Mouse (Mus musculus): ENCODE results near the gene Tgif1.
A peak's percentile ranks its signal among the peaks of the same experiment; 100 is the strongest.

The Tgif1 gene

DNA sequence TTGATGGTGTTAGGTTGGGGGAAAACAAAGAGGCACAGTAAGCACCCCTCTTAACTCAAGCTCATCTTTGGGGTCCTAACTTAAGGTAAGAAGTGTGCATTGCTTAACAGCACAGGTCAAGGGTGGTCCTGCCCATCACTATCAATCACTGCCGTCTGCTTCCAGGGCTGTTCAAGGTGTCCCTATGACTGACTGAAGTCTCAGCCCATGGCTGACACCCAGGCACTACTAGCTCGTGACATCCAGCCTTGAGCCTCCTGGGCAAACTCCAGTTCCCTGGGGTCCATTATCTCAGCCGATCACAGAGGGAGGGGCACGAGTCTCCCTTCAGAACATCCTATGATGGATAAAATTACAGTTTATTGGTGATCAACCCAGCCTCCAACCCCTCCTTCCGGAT lies 12.7 kb upstream of the Tgif1 start:
- no peak for DNase-seq

DNA sequence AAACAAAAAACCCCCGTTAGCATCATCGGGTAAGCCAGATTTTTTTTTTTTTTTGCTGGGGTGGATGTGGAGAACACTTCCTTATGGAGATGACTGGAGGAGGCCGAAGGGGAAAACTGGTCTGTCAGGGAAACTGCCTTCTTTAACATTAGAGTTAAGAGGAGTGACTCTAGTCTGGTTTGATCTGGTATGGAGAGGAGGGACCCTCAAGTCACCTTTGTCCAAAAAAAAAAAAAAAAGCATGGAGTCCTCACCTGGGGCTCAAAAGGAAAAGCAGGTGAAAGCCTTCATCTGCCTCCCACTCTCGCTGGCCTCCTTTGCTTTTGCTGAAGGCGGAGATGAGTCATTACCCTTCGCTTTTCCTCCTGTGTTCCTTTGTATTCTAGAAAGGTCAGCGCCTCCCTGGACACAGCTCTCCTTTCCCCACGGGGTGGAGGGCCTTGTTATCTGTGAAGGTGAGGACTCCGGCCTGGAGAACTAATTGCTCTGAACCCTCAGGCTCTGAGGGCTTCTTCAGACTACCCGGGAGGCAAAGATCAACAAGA lies 11.8 kb upstream of the Tgif1 start:
- no peak for DNase-seq

GRCm38 (mm10) chr17:70864645-70865044 lies 11.3 kb upstream of the Tgif1 start:
- no peak for DNase-seq

GRCm38 (mm10) chr17:70864117-70864516 lies 10.8 kb upstream of the Tgif1 start:
- no peak for DNase-seq

GRCm38 (mm10) chr17:70858814-70859213 lies 5.5 kb upstream of the Tgif1 start:
- DNase-seq = no peak

DNA sequence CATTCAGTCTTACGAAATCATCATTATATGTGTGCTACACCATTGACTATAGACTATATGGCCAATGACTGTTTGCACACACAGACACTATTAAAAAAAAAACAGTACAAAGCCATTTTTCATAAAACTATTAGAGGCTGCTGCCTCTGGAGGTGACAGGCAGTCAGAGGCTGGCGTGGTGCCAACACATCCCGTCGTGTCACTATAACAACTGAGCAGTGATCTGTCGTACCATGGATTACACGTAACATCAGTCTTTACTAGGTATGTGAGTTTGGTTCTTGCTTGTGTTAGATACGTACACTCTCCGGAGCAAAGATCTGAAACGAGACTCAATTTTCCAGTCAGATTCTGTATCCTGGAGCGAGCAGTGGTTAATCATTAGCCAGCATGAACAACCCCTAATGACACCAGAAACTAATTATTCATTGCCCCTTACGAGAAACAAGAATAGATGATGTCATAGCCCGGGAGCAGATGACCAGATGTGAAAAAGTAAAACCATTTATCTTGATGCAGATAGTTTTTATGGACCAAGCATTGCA lies 3.6 kb upstream of the Tgif1 start:
- DNase-seq = no peak

DNA sequence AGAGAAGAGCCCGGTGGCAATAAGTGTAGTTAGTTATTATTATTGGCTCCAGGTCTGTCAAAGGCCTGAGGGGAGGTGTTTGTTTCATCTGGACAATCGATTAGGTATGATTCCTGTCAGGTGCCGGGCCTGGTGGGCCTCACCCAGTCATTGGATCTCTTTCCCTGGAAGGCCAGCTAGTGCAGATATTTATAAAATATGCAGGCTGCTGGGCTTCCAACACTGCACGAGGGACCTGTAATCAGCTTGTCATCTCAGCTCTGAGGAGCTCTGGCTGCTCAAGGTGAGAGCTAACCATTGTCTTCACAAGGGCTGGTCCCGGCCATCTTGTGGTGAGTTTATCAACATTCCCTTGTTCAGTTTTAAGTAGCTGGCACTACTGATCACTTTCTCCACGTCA lies 675 bp upstream of the Tgif1 start:
- DNase-seq = no peak

DNA sequence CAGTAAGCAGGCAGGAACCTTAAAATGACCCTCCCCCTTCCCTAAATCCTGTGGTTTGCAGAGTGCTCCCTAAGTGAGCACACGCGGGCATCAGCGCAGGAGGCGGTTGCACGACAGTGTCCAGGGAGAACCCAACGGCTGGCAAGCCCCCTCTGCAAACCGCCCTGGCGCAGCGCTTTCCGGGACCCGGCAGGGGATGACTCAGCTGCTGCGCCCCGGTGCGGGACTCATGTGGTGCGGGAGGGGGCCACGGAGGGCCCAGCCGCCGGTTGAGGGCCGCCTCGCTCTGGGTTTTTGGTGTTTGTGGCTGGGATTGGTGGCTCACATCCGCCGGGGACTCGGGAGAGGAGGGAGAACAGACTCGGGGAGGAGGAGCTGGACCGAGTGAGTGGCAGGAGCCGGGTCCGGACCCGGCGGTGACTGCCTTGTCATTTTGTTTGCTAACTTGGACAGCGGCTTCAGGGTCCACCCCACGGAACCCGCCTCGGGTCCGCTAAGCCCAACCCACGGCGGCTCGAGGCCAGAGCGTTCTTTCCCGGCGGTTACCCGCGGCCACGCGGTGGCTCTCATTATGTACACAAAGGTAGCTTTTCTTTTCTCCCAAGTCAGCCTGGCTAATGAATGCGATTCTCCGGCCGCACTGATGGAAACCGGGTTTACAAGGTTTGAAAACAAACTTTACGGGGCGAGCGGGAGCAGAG lies 510 bp downstream of the Tgif1 start:
- DNase-seq = no peak

GRCm38 (mm10) chr17:70852011-70852685 lies 1.2 kb downstream of the Tgif1 start:
- DNase-seq = no peak

- peak; percentile 27 for DNase-seq
Measured at GRCm38 (mm10) chr17:70850996-70851991, 2.1 kb downstream of the Tgif1 start.

DNA sequence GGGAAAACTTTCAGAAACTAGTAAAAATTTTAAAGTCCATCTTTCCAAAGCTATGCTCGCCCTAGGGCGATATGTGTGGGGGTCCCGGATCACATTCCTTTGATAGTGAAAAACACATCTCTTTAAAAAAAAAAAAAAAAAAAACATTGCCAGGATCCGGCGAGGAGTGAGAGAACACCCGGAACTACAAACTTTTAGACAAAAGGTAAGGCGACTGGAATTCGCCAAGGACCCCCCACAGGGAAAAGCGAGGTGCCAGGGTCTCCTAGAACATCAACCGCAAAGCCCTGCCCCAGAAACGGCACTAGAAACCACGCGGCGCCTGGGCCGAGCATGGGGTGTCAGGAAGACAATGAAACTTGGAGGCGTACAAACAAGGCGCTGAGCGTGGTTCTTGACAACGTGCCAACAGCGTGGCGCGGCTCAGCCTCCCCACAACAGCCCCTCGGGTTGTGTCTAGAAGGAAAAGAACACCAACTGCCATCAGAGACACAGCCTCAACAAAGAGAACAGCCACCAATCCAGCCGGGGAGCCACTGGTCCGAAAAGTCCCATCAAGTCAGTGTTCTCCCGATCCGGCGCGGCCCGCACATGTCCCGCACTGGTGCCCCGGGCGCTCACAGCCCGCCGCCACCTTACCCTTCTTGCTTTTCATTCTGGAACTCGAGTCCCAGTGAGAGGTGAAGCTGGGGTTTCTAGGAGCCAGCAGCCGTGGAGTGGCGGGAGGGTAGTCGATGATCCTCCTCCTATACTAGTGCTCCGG lies 2.9 kb downstream of the Tgif1 start:
- DNase-seq = no peak

- DNase-seq = no peak
Measured at GRCm38 (mm10) chr17:70849399-70850232, 3.7 kb downstream of the Tgif1 start.

- DNase-seq = no peak
Measured at GRCm38 (mm10) chr17:70848511-70849398, 4.6 kb downstream of the Tgif1 start.

DNA sequence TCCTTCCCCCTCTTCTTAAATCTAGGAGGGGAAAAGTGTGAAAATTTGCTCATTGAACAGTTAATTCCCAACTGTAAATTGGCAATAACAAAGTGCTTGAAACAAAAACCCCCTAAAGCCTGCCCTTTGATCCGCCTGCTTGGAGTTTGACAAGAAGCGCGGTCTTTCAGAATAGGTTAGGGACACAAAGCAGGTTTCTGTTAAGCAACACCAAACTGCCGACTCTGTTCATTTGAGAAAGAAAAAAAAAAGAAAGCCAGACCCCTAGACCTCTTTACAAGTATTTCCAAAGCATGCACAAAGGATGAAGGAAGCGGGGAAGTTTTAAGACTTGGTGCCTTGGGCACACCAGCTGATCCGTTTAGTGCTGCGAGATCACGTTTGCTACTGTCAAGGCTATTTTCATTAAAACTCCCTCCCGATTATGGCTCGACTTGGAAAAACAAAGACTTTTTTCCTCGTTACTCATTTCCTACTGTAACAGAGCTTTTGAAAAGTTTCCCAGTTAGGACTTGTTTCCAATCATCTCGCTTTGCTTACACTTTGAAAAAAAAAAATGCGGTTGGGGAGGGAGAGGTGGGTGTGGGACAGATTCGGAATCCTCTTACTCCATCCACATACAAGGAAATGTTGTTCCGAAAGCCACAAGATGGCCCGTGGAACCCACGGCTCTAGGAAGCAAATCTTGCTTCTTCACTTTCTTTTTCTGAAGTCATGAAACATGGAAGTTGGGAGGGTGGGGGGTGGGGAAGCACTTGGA lies 5.4 kb downstream of the Tgif1 start:
- DNase-seq = no peak

- DNase-seq = no peak
Measured at GRCm38 (mm10) chr17:70847086-70847485, 6.3 kb downstream of the Tgif1 start.

GRCm38 (mm10) chr17:70846111-70846644 lies 7.2 kb downstream of the Tgif1 start:
- DNase-seq = no peak

DNA sequence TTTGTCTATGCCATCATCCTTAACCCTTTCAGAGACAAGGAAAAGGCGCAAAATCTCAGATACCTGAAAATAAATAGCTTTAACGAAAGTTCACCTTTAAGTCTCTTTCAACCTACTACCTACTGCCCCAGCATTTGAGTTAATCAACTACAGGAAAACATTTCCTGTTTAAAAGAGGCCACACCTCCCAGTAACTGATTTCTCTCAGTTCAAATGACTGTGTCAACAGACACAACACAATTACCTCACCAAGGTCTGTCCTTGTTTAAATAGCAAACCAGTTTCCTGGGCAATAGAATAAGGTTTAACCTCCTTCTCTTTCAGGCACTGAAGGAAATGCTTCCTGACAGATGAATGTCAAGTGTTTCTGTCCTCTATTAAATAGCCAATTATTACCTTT lies 7.8 kb downstream of the Tgif1 start:
- no peak for DNase-seq

GRCm38 (mm10) chr17:70844971-70845370 lies 8.4 kb downstream of the Tgif1 start:
- no peak for DNase-seq

GRCm38 (mm10) chr17:70843252-70843651 lies 10.1 kb downstream of the Tgif1 start:
- no peak for DNase-seq

Data from right cerebral cortex, postnatal 25 days (tissue).